ENCODE assay signal across 14 mouse cellular contexts in genomic region chr2:35809141-35809540, GRCm38 (mm10).
A peak's percentile ranks its signal among the peaks of the same experiment; 100 is the strongest.
DNase-seq lines count a peak whose midpoint lies in the region; ATAC-seq lines count a peak whose summit lies in the region.
"Had no signal": no experiment of that assay in that cellular context is flagged by ENCODE, and none has a peak within 500 bp of the region (broad histone marks: within the 10 kb centered on the region; RNA-seq: fewer than 3 reads in every experiment).

No protein-coding gene starts in this region.

- no peak overlapping the region for H3K9ac ChIP-seq in hindbrain, embryonic 16.5 days (ENCODE audit: low read depth, low read length)
- no peak overlapping the region for H3K9ac ChIP-seq in hindbrain, embryonic 12.5 days
- H3K9ac ChIP-seq in midbrain, embryonic 16.5 days (ENCODE audit: low read depth, low read length), result no peak overlapping the region
- H3K9ac ChIP-seq: embryonic facial prominence, embryonic 15.5 days; heart, embryonic 15.5 days; neural tube, embryonic 12.5 days had no signal

- H3K4me3 ChIP-seq in hindbrain, embryonic 16.5 days (ENCODE audit: low read length), result no peak overlapping the region
- H3K4me3 ChIP-seq in hindbrain, embryonic 12.5 days, result no peak overlapping the region
- no peak overlapping the region for H3K4me3 ChIP-seq in midbrain, embryonic 16.5 days (ENCODE audit: low read depth, low read length)
- no peak overlapping the region for H3K4me3 ChIP-seq in midbrain, embryonic 10.5 days
- H3K4me3 ChIP-seq: embryonic facial prominence, embryonic 15.5 days; heart, embryonic 15.5 days; neural tube, embryonic 12.5 days had no signal

- no peak overlapping the region for H3K27ac ChIP-seq in hindbrain, embryonic 16.5 days (ENCODE audit: low read depth, low read length)
- no peak overlapping the region for H3K27ac ChIP-seq in hindbrain, embryonic 12.5 days
- no peak overlapping the region for H3K27ac ChIP-seq in midbrain, embryonic 16.5 days (ENCODE audit: low read length)
- no peak overlapping the region for H3K27ac ChIP-seq in midbrain, embryonic 10.5 days (replicated peaks)
- H3K27ac ChIP-seq: embryonic facial prominence, embryonic 15.5 days; heart, embryonic 15.5 days; neural tube, embryonic 12.5 days had no signal

- no peaks in the 10 kb centered on the region for H3K27me3 ChIP-seq in hindbrain, embryonic 16.5 days (replicated peaks; ENCODE audit: control insufficient read depth, insufficient read depth, low read length)
- H3K27me3 ChIP-seq in hindbrain, embryonic 12.5 days, result no peaks in the 10 kb centered on the region
- H3K27me3 ChIP-seq in midbrain, embryonic 16.5 days (ENCODE audit: control insufficient read depth, insufficient read depth, low read depth, low read length), result no peaks in the 10 kb centered on the region
- no peaks in the 10 kb centered on the region for H3K27me3 ChIP-seq in midbrain, embryonic 10.5 days (ENCODE audit: low read depth, poor library complexity, severe bottlenecking)
- H3K27me3 ChIP-seq: embryonic facial prominence, embryonic 15.5 days; heart, embryonic 15.5 days; neural tube, embryonic 12.5 days had no signal

- 23% methylated on average over 3 of the region's 3 CpGs for WGBS in hindbrain, embryonic 16.5 days
- WGBS in hindbrain, embryonic 12.5 days, result 23% methylated on average over 3 of the region's 3 CpGs
- WGBS in midbrain, embryonic 16.5 days, result 19% methylated on average over 3 of the region's 3 CpGs
- WGBS in midbrain, embryonic 10.5 days, result 49% methylated on average over 3 of the region's 3 CpGs

- DNase-seq in embryo, embryonic 10.5 days (ENCODE audit: low spot score), result peak; percentile 42
- no peak for DNase-seq in embryo, embryonic 9.5 days (ENCODE audit: extremely low spot score)
- DNase-seq in midbrain, embryonic 10.5 days (ENCODE audit: low spot score), result no peak
- no peak for DNase-seq in adrenal gland, postnatal 4 days (ENCODE audit: low spot score in 2 of 2)
- DNase-seq in adrenal gland, postnatal 36 days, result no peak
- DNase-seq: cerebellum, adult 11-12 months; lung, postnatal 36 days; thymus, postnatal 14 days had no signal

- no peaks in the 10 kb centered on the region for H3K36me3 ChIP-seq in hindbrain, embryonic 16.5 days (ENCODE audit: control insufficient read depth, insufficient read depth, low read length)
- H3K36me3 ChIP-seq in hindbrain, embryonic 12.5 days, result no peaks in the 10 kb centered on the region
- H3K36me3 ChIP-seq in midbrain, embryonic 16.5 days (ENCODE audit: control insufficient read depth, insufficient read depth, low read length), result no peaks in the 10 kb centered on the region
- no peaks in the 10 kb centered on the region for H3K36me3 ChIP-seq in midbrain, embryonic 10.5 days
- H3K36me3 ChIP-seq: embryonic facial prominence, embryonic 15.5 days; heart, embryonic 15.5 days; neural tube, embryonic 12.5 days had no signal

- peaks cover 6% of the 10 kb centered on the region for H3K4me1 ChIP-seq in hindbrain, embryonic 16.5 days (ENCODE audit: control insufficient read depth, insufficient read depth, low read depth, low read length)
- peaks cover 18% of the 10 kb centered on the region for H3K4me1 ChIP-seq in hindbrain, embryonic 12.5 days
- H3K4me1 ChIP-seq in midbrain, embryonic 16.5 days (ENCODE audit: control insufficient read depth, insufficient read depth, low read length), result peaks cover 19% of the 10 kb centered on the region
- H3K4me1 ChIP-seq in midbrain, embryonic 10.5 days, result peaks cover 8% of the 10 kb centered on the region
- H3K4me1 ChIP-seq: embryonic facial prominence, embryonic 15.5 days had no signal

- peak; percentile 60; the same call in 1 of the 2 replicates for ATAC-seq in hindbrain, embryonic 16.5 days
- no peak for ATAC-seq in hindbrain, embryonic 12.5 days (ENCODE audit: low FRiP score)
- peak; percentile 49; the same call in 1 of the 2 replicates for ATAC-seq in midbrain, embryonic 16.5 days

- H3K9me3 ChIP-seq in hindbrain, embryonic 16.5 days (ENCODE audit: control insufficient read depth, low read length), result no peaks in the 10 kb centered on the region
- no peaks in the 10 kb centered on the region for H3K9me3 ChIP-seq in hindbrain, embryonic 12.5 days (replicated peaks)
- H3K9me3 ChIP-seq in midbrain, embryonic 16.5 days (replicated peaks; ENCODE audit: control insufficient read depth, low read length, poor library complexity, severe bottlenecking), result no peaks in the 10 kb centered on the region
- no peaks in the 10 kb centered on the region for H3K9me3 ChIP-seq in midbrain, embryonic 10.5 days (replicated peaks)
- H3K9me3 ChIP-seq: embryonic facial prominence, embryonic 15.5 days; heart, embryonic 15.5 days; neural tube, embryonic 12.5 days had no signal

- H3K4me2 ChIP-seq in hindbrain, embryonic 16.5 days (ENCODE audit: low read length), result no peak overlapping the region
- H3K4me2 ChIP-seq in hindbrain, embryonic 12.5 days (replicated peaks), result no peak overlapping the region
- no peak overlapping the region for H3K4me2 ChIP-seq in midbrain, embryonic 16.5 days (ENCODE audit: low read length)
- H3K4me2 ChIP-seq: embryonic facial prominence, embryonic 15.5 days; heart, embryonic 15.5 days; neural tube, embryonic 12.5 days had no signal
